ENCODE assay signal across 8 mouse cellular contexts in genomic region chr14:67536787-67537659, GRCm38 (mm10).
DNase-seq lines count a peak whose midpoint lies in the region; ATAC-seq and TF ChIP-seq lines count a peak whose summit lies in the region.

No protein-coding gene starts in this region.

- no peaks in the 10 kb centered on the region; the same call in 1 of the 2 replicates for H3K4me1 ChIP-seq in cerebellum, adult 2 months (ENCODE audit: control insufficient read depth, insufficient read depth, low read length)
- peaks cover 24% of the 10 kb centered on the region for H3K4me1 ChIP-seq in hindbrain, embryonic 12.5 days
- H3K4me1 ChIP-seq in limb, embryonic 15.5 days, result peaks cover 22% of the 10 kb centered on the region
- no peaks in the 10 kb centered on the region for H3K4me1 ChIP-seq in thymus, adult 2 months (replicated peaks; ENCODE audit: control insufficient read depth, insufficient read depth, low read length)

- H3K4me2 ChIP-seq in hindbrain, embryonic 12.5 days (replicated peaks), result no peak overlapping the region
- no peak overlapping the region for H3K4me2 ChIP-seq in limb, embryonic 15.5 days

- no peak overlapping the region for H3K4me3 ChIP-seq in cerebellum, adult 2 months (replicated peaks; ENCODE audit: insufficient read depth, low read depth, low read length)
- H3K4me3 ChIP-seq in hindbrain, embryonic 12.5 days, result no peak overlapping the region
- H3K4me3 ChIP-seq in limb, embryonic 15.5 days, result no peak overlapping the region
- H3K4me3 ChIP-seq in thymus, adult 2 months (ENCODE audit: control insufficient read depth, insufficient read depth, low read length), result no peak overlapping the region

- H3K9ac ChIP-seq in hindbrain, embryonic 12.5 days, result no peak overlapping the region
- H3K9ac ChIP-seq in limb, embryonic 15.5 days, result no peak overlapping the region

- no peaks in the 10 kb centered on the region for H3K9me3 ChIP-seq in hindbrain, embryonic 12.5 days (replicated peaks)
- H3K9me3 ChIP-seq in limb, embryonic 15.5 days, result no peaks in the 10 kb centered on the region

- ATAC-seq in frontal cortex, adult (ENCODE audit: low TSS enrichment), result peak; percentile 70; the same call in 1 of the 2 replicates
- ATAC-seq in hindbrain, embryonic 12.5 days (ENCODE audit: low FRiP score), result peak; percentile 81
- ATAC-seq in limb, embryonic 15.5 days (ENCODE audit: insufficient number of reproducible peaks, low FRiP score, low TSS enrichment, low read depth), result peak; percentile 64; the same call in 1 of the 2 replicates

- DNase-seq in ES-CJ7 (ENCODE audit: low read depth, low spot score), result peak; percentile 52
- DNase-seq in cerebellum, adult 2 months, result peak; percentile 31 to 60
- peak; percentile 11 to 22 for DNase-seq in right cerebral cortex, adult 2 months (ENCODE audit: low spot score in 2 of 2)
- DNase-seq in thymus, adult 2 months, result no peak
- DNase-seq in spleen, postnatal 10 days (ENCODE audit: low spot score in 2 of 2), result no peak

- TF ChIP-seq CTCF in cerebellum, adult 2 months (IDR thresholded peaks at IDR 0.05; ENCODE audit: borderline replicate concordance, insufficient read depth, low read depth, low read length), result no peak
- TF ChIP-seq CTCF in thymus, adult 2 months (IDR thresholded peaks at IDR 0.05; ENCODE audit: borderline replicate concordance, control insufficient read depth, extremely low read depth, insufficient read depth, low read length, poor library complexity), result no peak

- no peaks in the 10 kb centered on the region for H3K36me3 ChIP-seq in hindbrain, embryonic 12.5 days
- H3K36me3 ChIP-seq in limb, embryonic 15.5 days, result no peaks in the 10 kb centered on the region
- H3K36me3 ChIP-seq in thymus, adult 2 months (ENCODE audit: control insufficient read depth, insufficient read depth, low read length), result no peaks in the 10 kb centered on the region

- 10% methylated on average over 8 of the region's 8 CpGs for WGBS in cerebellum, adult 2 months
- 23% methylated on average over 8 of the region's 8 CpGs for WGBS in hindbrain, embryonic 12.5 days
- WGBS in limb, embryonic 15.5 days, result 40% methylated on average over 8 of the region's 8 CpGs
- 76% methylated on average over 8 of the region's 8 CpGs for WGBS in thymus, adult 2 months

- H3K27ac ChIP-seq in cerebellum, adult 2 months (ENCODE audit: insufficient read depth, low read length), result no peak overlapping the region
- H3K27ac ChIP-seq in hindbrain, embryonic 12.5 days, result peak overlapping the region; percentile 74
- H3K27ac ChIP-seq in limb, embryonic 15.5 days, result 0 out of 2 replicates have a peak overlapping the region, but pooled peaks have one; percentile 0
- H3K27ac ChIP-seq in thymus, adult 2 months (ENCODE audit: control insufficient read depth, insufficient read depth, low read length), result no peak overlapping the region

- H3K27me3 ChIP-seq in cerebellum, adult 2 months (ENCODE audit: control insufficient read depth, insufficient read depth, low read length), result no peaks in the 10 kb centered on the region; the same call in 1 of the 2 replicates
- no peaks in the 10 kb centered on the region for H3K27me3 ChIP-seq in hindbrain, embryonic 12.5 days
- H3K27me3 ChIP-seq in limb, embryonic 15.5 days, result no peaks in the 10 kb centered on the region
- H3K27me3 ChIP-seq in thymus, adult 2 months (ENCODE audit: control insufficient read depth, insufficient read depth, low read length), result no peaks in the 10 kb centered on the region

- TF ChIP-seq POLR2A in cerebellum, adult 2 months (IDR thresholded peaks at IDR 0.05; ENCODE audit: borderline replicate concordance, insufficient read depth, low read length), result no peak
- no peak for TF ChIP-seq POLR2A in thymus, adult 2 months (IDR thresholded peaks at IDR 0.05; ENCODE audit: control insufficient read depth, extremely low read depth, insufficient read depth, low read length, poor library complexity)

Comparison
In these comparisons a context has a peak if more than half of its experiments do, and no peak if none do; other contexts are left out.
1. DNase-seq: peak in ES-CJ7 (single experiment), cerebellum, adult 2 months (2 of 2) and right cerebral cortex, adult 2 months (2 of 2); none in thymus, adult 2 months (single experiment) and spleen, postnatal 10 days (0 of 2).
2. H3K27ac ChIP-seq: peak in hindbrain, embryonic 12.5 days (single experiment) and limb, embryonic 15.5 days (single experiment); none in cerebellum, adult 2 months (single experiment) and thymus, adult 2 months (single experiment).
3. Peak in every context shown above with its lines, with median percentiles within 50 percentile points of each other: ATAC-seq.